Mouse (Mus musculus) cerebellum, adult 2 months (tissue): ENCODE data around the gene Itgb1bp1.

Experiments
- CTCF ChIP-seq: fragments of 200-500 bp; IDR thresholded peaks from 2 replicates; pipeline ENCODE4 v1.5.1; 2011; ENCODE audit warnings: low read depth, mild to moderate bottlenecking, control low read depth, low read length, moderate library complexity, borderline replicate concordance; ENCODE audit not compliant: insufficient read depth
- POLR2A ChIP-seq: fragments of 200-500 bp; IDR thresholded peaks from 2 replicates; pipeline ENCODE4 v1.6.1; 2011; ENCODE audit warnings: low read length, control low read depth, borderline replicate concordance; ENCODE audit not compliant: insufficient read depth

DNA sequence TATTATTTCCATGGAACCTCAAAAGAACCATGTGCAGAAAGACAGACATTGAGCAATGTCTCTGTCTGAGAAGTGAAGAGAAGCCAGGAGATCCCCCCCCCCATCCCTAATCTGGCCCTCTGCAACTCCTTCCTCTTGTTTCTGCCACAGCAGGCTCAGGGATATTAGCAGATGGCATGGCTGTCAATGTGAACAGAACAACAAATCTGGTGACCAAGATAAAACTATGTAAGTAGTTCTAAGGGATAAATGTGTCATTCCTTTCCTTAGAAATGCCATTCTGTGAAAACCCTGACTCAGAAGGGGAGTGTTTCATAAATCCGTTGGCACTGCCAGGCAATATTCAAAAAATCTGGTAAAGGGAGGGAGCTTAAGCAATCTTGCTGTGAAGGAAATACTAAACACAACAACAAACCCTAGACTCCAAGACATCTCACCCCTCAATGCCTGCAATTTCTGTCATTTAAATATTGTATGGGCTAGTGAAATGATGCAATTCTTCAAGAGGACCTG, 8.7 kb downstream of the Itgb1bp1 start:
- TF ChIP-seq CTCF: no peak
- TF ChIP-seq POLR2A: no peak
